Mouse (Mus musculus) heart, adult 18-20 months (tissue): ENCODE results near the gene Uhrf1. TPM values are rescaled to one million over a fixed set of nuclear protein-coding genes. Genes with fewer than 3 reads are reported as not detected.

Experiments
- DNase-seq, 2 experiments: peaks; one replicate each; pipeline ENCODE4 v3.0.0; 2021 to 2022; ENCODE audit warnings: mixed read lengths in 1 of 2
- total RNA-seq, 2 experiments: library from RNA; stranded (reverse); gene quantifications; 2 replicates each; pipeline ENCODE4 v1.2.3; 2021

Gene Uhrf1
- total RNA-seq, 2 experiments from 2014 or later, result 1.4 to 2.5 TPM

DNA sequence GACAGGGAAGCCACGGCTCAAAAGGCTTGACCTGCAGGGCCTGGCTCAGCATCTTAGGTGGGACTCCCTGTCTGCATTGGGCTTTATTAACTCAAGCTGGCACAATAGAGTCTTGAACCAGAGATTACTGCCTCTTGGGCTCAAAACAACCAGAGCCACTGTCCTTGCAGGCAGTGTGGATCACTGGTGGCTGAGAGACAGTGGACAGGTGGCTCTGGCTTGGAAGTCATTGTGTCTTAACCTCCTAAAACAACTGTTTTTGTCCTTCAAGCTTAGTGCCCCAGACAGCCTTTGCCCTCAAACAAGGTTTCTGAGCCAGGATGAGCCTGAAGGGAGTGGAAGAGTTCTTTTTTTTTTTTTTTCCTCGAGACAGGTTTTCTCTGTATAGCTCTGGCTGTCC is 42.2 kb downstream of the Uhrf1 start:
- no peak for DNase-seq

DNA sequence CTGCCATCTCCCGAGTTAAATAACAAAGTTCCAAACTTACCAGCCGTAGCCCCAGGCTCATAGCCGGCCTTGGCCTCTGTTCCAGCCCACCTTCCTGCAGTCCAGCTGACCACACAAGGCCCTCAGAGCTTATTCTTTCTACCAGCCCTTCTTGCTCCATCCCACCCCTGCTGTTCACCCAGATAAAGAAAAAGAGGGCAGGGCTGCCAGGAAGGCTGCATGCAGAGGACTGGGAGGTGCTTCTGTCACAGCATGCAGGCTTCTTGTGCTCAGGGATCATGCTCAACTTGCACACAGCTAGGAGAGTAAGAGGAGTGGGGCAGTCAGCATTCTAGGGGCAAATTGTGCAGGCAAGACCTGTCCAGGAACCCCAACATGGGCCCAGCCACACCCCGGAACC is 45.0 kb downstream of the Uhrf1 start:
- DNase-seq, result no peak

GRCm38 (mm10) chr17:56348586-56348985 is 45.5 kb downstream of the Uhrf1 start:
- no peak for DNase-seq

GRCm38 (mm10) chr17:56350694-56351093 is 47.6 kb downstream of the Uhrf1 start:
- peak; percentile 70 to 96 for DNase-seq

- peak; percentile 68 to 81 for DNase-seq
Observed at GRCm38 (mm10) chr17:56356921-56357885, 54.1 kb downstream of the Uhrf1 start.

- no peak for DNase-seq
Observed at GRCm38 (mm10) chr17:56359183-56359725, 56.1 kb downstream of the Uhrf1 start.

GRCm38 (mm10) chr17:56359864-56360263 is 56.7 kb downstream of the Uhrf1 start:
- no peak for DNase-seq

DNA sequence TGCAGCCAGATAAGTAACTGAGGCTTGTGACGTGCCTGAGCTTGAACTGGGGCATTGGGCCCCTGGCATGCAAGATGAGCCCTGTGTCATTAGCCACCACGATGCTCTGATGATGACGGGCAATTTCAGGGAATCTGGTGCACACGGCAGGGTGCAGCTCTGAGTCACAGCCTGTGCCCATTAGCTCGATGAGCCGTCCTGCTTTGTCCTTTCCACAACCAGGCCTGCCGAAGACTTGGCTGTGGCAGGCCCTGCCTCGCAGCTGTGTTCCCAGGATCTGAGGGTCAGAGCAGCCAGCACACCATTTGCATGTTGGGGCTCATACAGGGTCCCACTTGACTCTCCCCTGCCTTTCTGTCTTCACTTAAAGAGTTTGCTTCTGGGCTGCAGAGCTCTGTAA is 57.3 kb downstream of the Uhrf1 start:
- DNase-seq, result no peak

DNA sequence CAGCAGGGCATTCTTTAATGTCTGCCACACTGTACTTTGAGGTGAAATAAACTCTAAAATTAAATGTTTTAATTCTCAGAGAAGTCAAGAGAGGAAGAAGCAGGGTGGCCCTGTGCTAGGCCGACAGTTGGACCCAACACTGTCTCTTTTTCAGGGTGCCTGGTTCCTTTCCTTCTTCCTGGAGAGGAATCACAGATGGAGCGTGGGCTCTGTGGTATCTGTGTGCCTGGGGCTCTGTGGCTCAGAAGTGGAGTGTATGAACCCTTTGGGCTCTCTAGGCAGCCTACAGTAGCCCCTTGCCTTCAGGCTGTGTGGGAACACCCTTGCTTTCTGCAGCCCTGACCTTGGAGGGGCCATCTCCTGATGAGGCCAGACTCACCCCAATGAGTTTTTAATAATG is 58.4 kb downstream of the Uhrf1 start:
- DNase-seq, result no peak

- no peak for DNase-seq
Observed at GRCm38 (mm10) chr17:56365791-56366673, 62.9 kb downstream of the Uhrf1 start.

- DNase-seq, result no peak
Observed at GRCm38 (mm10) chr17:56368291-56368790, 65.2 kb downstream of the Uhrf1 start.

- no peak for DNase-seq
Observed at GRCm38 (mm10) chr17:56370090-56370489, 67.0 kb downstream of the Uhrf1 start.

GRCm38 (mm10) chr17:56371029-56371660 is 68.0 kb downstream of the Uhrf1 start:
- DNase-seq, result no peak

GRCm38 (mm10) chr17:56372109-56372508 is 69.0 kb downstream of the Uhrf1 start:
- DNase-seq, result no peak

Other genes starting within 250 kb of the Uhrf1 start
- gene Ubxn6, start 228.3 kb upstream of the Uhrf1 start, total RNA-seq, result 10 to 100 TPM; 51.4 to 57.0 TPM
- gene Hdgfl2, start 223.7 kb upstream of the Uhrf1 start, total RNA-seq, result 10 to 100 TPM; 30.6 to 37.2 TPM
- gene Plin4, start 193.5 kb upstream of the Uhrf1 start, total RNA-seq, result 100 to 1,000 TPM; 118 to 175 TPM
- gene Plin5, start 185.7 kb upstream of the Uhrf1 start, total RNA-seq, result 100 to 1,000 TPM; 166 TPM
- gene Lrg1, start 181.3 kb upstream of the Uhrf1 start, total RNA-seq, result 10 to 100 TPM; 56.2 to 65.4 TPM
- gene Sema6b, start 163.0 kb upstream of the Uhrf1 start, total RNA-seq, result 10 to 100 TPM; 12.5 to 13.5 TPM
- 1 to 10 TPM; 1.3 to 1.5 TPM for gene Tnfaip8l1, start 140.8 kb upstream of the Uhrf1 start, total RNA-seq
- gene Mydgf, start 119.4 kb upstream of the Uhrf1 start, total RNA-seq, result 10 to 100 TPM; 25.4 to 26.1 TPM
- 10 to 100 TPM; 43.7 to 44.3 TPM for gene Dpp9, start 84.4 kb upstream of the Uhrf1 start, total RNA-seq
- 100 to 1,000 TPM; 115 to 117 TPM for gene Fem1a, start 46.5 kb upstream of the Uhrf1 start, total RNA-seq
- 1 to 10 TPM; 9.1 to 9.2 TPM for gene Ticam1, start 26.5 kb upstream of the Uhrf1 start, total RNA-seq
- 100 to 1,000 TPM; 178 to 190 TPM for gene Plin3, start 10.4 kb upstream of the Uhrf1 start, total RNA-seq
- not detected for gene Arrdc5, start 3.0 kb upstream of the Uhrf1 start, total RNA-seq
- gene Kdm4b, start 22.7 kb downstream of the Uhrf1 start, total RNA-seq, result 10 to 100 TPM; 29.6 to 30.3 TPM
- 10 to 100 TPM; 50.3 to 54.3 TPM for gene Ptprs, start 173.2 kb downstream of the Uhrf1 start, total RNA-seq
- gene Znrf4, start 209.1 kb downstream of the Uhrf1 start, total RNA-seq, result not detected